Mouse (Mus musculus) myocyte (in vitro differentiated cells): Measurements from ENCODE around the gene Rbm33. TPM values are rescaled to one million over a fixed set of nuclear protein-coding genes. Genes with fewer than 3 reads are reported as not detected.

Experiments
- H3K27me3 ChIP-seq: one replicate; pipeline ENCODE4 v1.6.1; 2011; ENCODE audit not compliant: control insufficient read depth, insufficient read depth, insufficient read length
- H3K36me3 ChIP-seq: one replicate; pipeline ENCODE4 v1.6.1; 2011; ENCODE audit not compliant: control insufficient read depth, insufficient read depth
- H3K4me2 ChIP-seq: one replicate; pipeline ENCODE4 v1.6.1; 2011; ENCODE audit warnings: low read depth, control low read depth
- H3K4me3 ChIP-seq: one replicate; pipeline ENCODE4 v1.5.1; 2011; ENCODE audit warnings: mild to moderate bottlenecking, control low read depth, moderate library complexity
- H3K79me2 ChIP-seq: one replicate; pipeline ENCODE4 v1.6.1; 2011; ENCODE audit not compliant: control insufficient read depth, insufficient read depth
- H3ac ChIP-seq: one replicate; pipeline ENCODE4 v1.6.1; 2011; ENCODE audit not compliant: control insufficient read depth, insufficient read length
- CEBPB ChIP-seq: IDR thresholded peaks from 2 replicates; pipeline ENCODE4 v1.6.1; 2011; ENCODE audit warnings: mild to moderate bottlenecking, moderate library complexity; ENCODE audit not compliant: poor library complexity, insufficient read depth, severe bottlenecking
- E2F4 ChIP-seq: IDR thresholded peaks from one replicate; pipeline ENCODE4 v1.6.1; 2011; ENCODE audit warnings: mild to moderate bottlenecking, control low read depth, moderate library complexity; ENCODE audit not compliant: insufficient read depth
- MAX ChIP-seq: IDR thresholded peaks from one replicate; pipeline ENCODE4 v1.6.1; 2011; ENCODE audit warnings: low read depth, mild to moderate bottlenecking, control low read depth
- MYOD1 ChIP-seq, 3 experiments: IDR thresholded peaks; one replicate each; pipeline ENCODE4 v1.6.1; 2011; ENCODE audit warnings: control low read depth in 2 of 3, low read depth in 2 of 3, mild to moderate bottlenecking in 2 of 3, moderate library complexity in 1 of 3; ENCODE audit not compliant: insufficient read length in 2 of 3, control insufficient read depth in 1 of 3
- MYOG ChIP-seq, 3 experiments: IDR thresholded peaks; one replicate each; pipeline ENCODE4 v1.6.1; 2011; ENCODE audit warnings: control low read depth in 2 of 3, low read depth in 2 of 3, mild to moderate bottlenecking in 2 of 3; ENCODE audit not compliant: insufficient read length in 2 of 3, control insufficient read depth in 1 of 3, insufficient read depth in 1 of 3
- POLR2A ChIP-seq: IDR thresholded peaks from one replicate; pipeline ENCODE4 v1.6.1; 2011; ENCODE audit warnings: low read depth, mild to moderate bottlenecking, control low read depth, moderate library complexity; ENCODE audit not compliant: insufficient read length
- POLR2AphosphoS2 ChIP-seq: IDR thresholded peaks from one replicate; pipeline ENCODE4 v1.6.1; 2011; ENCODE audit warnings: low read depth, control low read depth; ENCODE audit not compliant: insufficient read length
- REST ChIP-seq: IDR thresholded peaks from one replicate; pipeline ENCODE4 v1.6.1; 2011; ENCODE audit warnings: mild to moderate bottlenecking, control low read depth, moderate library complexity; ENCODE audit not compliant: insufficient read depth, insufficient read length
- SRF ChIP-seq: IDR thresholded peaks from one replicate; pipeline ENCODE4 v1.6.1; 2011; ENCODE audit warnings: low read depth; ENCODE audit not compliant: control insufficient read depth, insufficient read length
- TCF12 ChIP-seq: IDR thresholded peaks from one replicate; pipeline ENCODE4 v1.6.1; 2011; ENCODE audit warnings: mild to moderate bottlenecking, control low read depth; ENCODE audit not compliant: poor library complexity, insufficient read depth, severe bottlenecking
- TCF3 ChIP-seq: IDR thresholded peaks from one replicate; pipeline ENCODE4 v1.6.1; 2011; ENCODE audit warnings: low read depth, control low read depth; ENCODE audit not compliant: insufficient read length
- USF1 ChIP-seq: IDR thresholded peaks from one replicate; pipeline ENCODE4 v1.6.1; 2011; ENCODE audit warnings: low read depth, mild to moderate bottlenecking, control low read depth, moderate library complexity
- polyA plus RNA-seq: library from polyadenylated mRNA; unstranded; fragments of >200 nt; fragmentation: generic; extraction: Trizol; gene quantifications from one replicate; pipeline ENCODE4 v1.2.1, GENCODE M21; 2012; ENCODE audit warnings: missing spikeins

The Rbm33 gene
- polyA plus RNA-seq, 1 experiment = 11.7 TPM

DNA sequence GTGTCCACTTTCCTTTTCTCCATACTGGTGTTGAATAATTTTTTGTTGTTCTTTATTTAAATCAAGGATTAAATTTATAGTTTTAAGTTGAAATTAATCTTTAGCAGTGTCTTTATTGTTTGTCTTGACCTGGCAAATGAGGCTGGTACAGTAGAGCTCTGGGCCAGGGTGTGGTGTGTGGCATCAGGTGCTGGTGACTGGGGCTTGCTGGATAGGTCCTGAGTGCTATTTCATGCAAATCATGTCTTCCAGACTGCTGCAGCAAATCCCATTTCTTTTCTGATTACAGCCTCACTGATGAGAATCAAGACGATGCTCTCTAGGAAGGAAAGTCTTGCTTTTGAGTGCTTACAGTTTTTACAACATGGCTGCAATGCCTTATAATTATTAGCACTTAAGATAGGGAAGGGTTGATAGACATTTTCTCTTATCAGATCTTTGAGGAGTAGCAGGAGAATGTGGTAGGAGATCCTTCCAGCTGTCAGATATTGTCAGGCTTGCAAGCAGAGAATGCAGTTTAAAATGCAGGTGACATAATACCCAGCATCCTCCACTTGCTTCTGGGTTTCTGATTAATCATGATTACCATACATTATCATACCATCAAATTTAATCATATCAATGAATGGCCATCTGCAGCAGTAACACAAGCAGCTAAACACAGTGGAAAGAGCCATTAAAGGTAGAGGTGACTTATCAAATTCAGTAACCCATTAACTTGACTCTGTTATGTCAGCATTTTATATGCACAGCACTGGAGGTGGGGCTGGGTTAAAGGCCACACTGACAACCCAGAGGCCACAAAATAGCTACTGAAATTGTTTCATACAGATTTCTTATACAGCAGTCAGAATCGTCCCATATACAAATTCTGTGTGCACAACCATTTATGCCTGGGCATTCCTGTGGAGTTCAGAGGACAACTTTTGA, 56.8 kb downstream of the Rbm33 start:
- H3K36me3 ChIP-seq = peaks cover 21% of the 10 kb centered on the region
- TF ChIP-seq TCF12 (no peak), MYOG (IDR thresholded peaks at IDR 0.05; ENCODE audit: control insufficient read depth in 1 of 3, insufficient read depth in 1 of 3, insufficient read length in 2 of 3, low read depth in 2 of 3) (no peak), POLR2A (no peak), MAX (no peak), USF1 (no peak), POLR2AphosphoS2 (no peak), TCF3 (no peak), SRF (no peak), MYOD1 (IDR thresholded peaks at IDR 0.05; ENCODE audit: control insufficient read depth in 1 of 3, insufficient read length in 2 of 3, low read depth in 2 of 3) (no peak), E2F4 (no peak)
- H3K4me3 ChIP-seq = no peak overlapping the region
- H3K4me2 ChIP-seq = no peak overlapping the region
- no peak overlapping the region for H3ac ChIP-seq
- H3K27me3 ChIP-seq = no peaks in the 10 kb centered on the region
- H3K79me2 ChIP-seq = peaks cover 23% of the 10 kb centered on the region

DNA sequence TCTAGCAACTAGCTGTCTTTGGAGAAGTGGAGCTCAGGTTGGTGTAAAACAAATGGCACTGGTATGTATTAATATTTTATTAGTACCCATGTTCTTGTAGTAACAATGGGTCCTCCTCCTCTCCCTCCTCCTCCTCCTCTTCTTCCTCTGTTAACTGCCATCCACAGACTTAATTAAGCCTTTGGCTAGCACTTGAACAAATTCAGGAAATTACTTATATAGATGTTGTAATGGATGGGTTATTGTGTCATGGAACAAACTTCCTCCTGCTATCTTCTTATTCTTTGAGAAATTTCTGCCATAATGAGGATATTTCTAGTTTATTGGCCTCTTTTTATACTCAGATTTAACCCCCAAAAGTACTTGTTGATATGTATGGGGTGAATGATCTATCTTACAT, 60.4 kb downstream of the Rbm33 start:
- Histone ChIP-seq H3K4me3 (no peak overlapping the region), H3ac (no peak overlapping the region), H3K79me2 (peaks cover 19% of the 10 kb centered on the region), H3K27me3 (no peaks in the 10 kb centered on the region), H3K36me3 (peaks cover 21% of the 10 kb centered on the region), H3K4me2 (no peak overlapping the region)
- no peak for TF ChIP-seq CEBPB
- no peak for TF ChIP-seq TCF12
- TF ChIP-seq USF1 = no peak
- TF ChIP-seq TCF3 = no peak
- TF ChIP-seq POLR2A = no peak
- no peak for TF ChIP-seq E2F4
- TF ChIP-seq SRF = no peak
- no peak for TF ChIP-seq REST
- no peak for TF ChIP-seq POLR2AphosphoS2
- TF ChIP-seq MYOD1 (IDR thresholded peaks at IDR 0.05; ENCODE audit: control insufficient read depth in 1 of 3, insufficient read length in 2 of 3, low read depth in 2 of 3) = no peak
- TF ChIP-seq MAX = no peak
- TF ChIP-seq MYOG (IDR thresholded peaks at IDR 0.05; ENCODE audit: control insufficient read depth in 1 of 3, insufficient read depth in 1 of 3, insufficient read length in 2 of 3, low read depth in 2 of 3) = no peak

DNA sequence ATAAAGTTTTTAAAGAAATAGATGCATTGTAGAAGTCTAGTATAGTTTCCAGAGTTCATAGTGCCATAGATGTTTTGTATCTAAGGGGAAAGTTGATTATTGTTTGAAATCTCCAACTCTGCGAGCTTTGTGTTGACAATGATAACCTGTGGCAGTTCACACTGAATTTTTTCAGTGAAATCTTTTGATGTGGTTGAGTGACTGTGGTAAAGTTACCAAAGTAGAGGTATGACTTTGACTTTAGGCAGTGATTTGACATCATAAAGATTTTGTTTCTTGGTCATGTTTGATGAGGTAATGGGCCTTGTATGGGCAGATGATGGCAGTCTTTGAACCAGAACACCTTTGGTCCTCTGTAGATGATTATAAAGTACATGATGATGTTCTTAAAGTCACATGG, 65.4 kb downstream of the Rbm33 start:
- H3K79me2 ChIP-seq = peaks cover 6% of the 10 kb centered on the region
- peaks cover 29% of the 10 kb centered on the region for H3K36me3 ChIP-seq
- H3K27me3 ChIP-seq = no peaks in the 10 kb centered on the region
- no peak for TF ChIP-seq SRF
- TF ChIP-seq E2F4 = no peak
- no peak for TF ChIP-seq USF1
- no peak for TF ChIP-seq MYOG (IDR thresholded peaks at IDR 0.05; ENCODE audit: control insufficient read depth in 1 of 3, insufficient read depth in 1 of 3, insufficient read length in 2 of 3, low read depth in 2 of 3)
- TF ChIP-seq TCF3 = no peak
- TF ChIP-seq MYOD1 (IDR thresholded peaks at IDR 0.05; ENCODE audit: control insufficient read depth in 1 of 3, insufficient read length in 2 of 3, low read depth in 2 of 3) = no peak
- TF ChIP-seq POLR2AphosphoS2 = no peak
- H3ac ChIP-seq = no peak overlapping the region
- H3K4me2 ChIP-seq = no peak overlapping the region
- H3K4me3 ChIP-seq = no peak overlapping the region

DNA sequence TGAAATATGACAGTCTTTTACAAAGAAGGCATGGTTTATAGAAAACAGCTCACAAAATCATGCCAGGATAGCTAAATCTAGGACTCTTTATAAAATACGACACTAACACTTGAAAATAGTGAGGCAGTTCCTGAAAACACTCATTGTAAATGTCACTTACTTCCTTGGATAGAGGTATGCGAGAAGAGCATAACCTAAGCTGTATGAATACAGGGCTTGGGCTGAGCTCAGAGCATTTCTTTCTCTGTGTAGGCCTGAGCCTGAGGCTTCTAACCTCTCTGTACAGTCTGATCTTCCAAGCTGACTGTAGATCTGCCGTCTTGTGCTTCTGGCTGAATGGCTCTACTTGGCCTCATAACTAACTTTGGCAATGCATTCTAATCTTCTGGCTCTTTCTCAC, 69.9 kb downstream of the Rbm33 start:
- Histone ChIP-seq H3K4me3 (no peak overlapping the region), H3K79me2 (peaks cover 6% of the 10 kb centered on the region), H3K4me2 (no peak overlapping the region), H3K27me3 (no peaks in the 10 kb centered on the region), H3K36me3 (peaks cover 51% of the 10 kb centered on the region), H3ac (no peak overlapping the region)
- no peak for TF ChIP-seq MYOG (IDR thresholded peaks at IDR 0.05; ENCODE audit: control insufficient read depth in 1 of 3, insufficient read depth in 1 of 3, insufficient read length in 2 of 3, low read depth in 2 of 3)
- TF ChIP-seq REST = no peak
- no peak for TF ChIP-seq SRF
- no peak for TF ChIP-seq POLR2AphosphoS2
- TF ChIP-seq E2F4 = no peak
- no peak for TF ChIP-seq MYOD1 (IDR thresholded peaks at IDR 0.05; ENCODE audit: control insufficient read depth in 1 of 3, insufficient read length in 2 of 3, low read depth in 2 of 3)

DNA sequence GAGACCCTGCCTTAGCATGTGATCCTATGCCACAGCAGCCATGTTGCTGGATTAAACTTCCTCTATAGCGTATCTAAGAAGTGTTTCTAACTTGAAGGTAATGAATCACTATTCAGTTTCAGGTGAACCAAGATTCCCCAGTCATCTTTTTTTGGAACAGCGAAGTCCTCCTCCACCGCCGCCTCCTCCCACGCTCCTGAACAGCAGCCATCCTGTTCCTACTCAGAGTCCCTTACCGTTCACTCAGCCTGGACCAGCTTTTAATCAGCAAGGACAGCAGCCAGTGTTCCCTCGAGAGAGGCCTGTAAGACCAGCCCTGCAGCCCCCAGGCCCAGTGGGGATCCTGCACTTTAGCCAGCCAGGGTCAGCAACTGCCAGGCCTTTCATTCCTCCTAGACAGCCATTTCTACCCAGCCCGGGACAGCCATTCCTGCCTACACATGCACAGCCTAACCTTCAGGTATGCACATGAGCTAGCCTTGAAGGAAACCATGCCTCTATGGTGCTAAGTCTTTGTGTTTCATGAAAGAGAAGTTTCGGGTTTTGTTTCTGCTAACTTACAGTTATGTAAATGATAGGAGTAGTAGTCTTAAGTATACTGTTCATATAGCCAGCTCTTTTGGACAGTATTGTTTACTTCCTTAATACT, 70.7 kb downstream of the Rbm33 start:
- no peak for TF ChIP-seq TCF3

More for the DNA sequence above, 70.7 kb downstream of the Rbm33 start:
- Histone ChIP-seq H3K27me3 (no peaks in the 10 kb centered on the region), H3K4me3 (no peak overlapping the region), H3ac (no peak overlapping the region), H3K4me2 (no peak overlapping the region), H3K79me2 (peaks cover 4% of the 10 kb centered on the region), H3K36me3 (peaks cover 54% of the 10 kb centered on the region)
